ENCODE assay signal across 11 mouse cellular contexts in genomic region chr9:83325910-83326309, GRCm38 (mm10).
DNase-seq lines count a peak whose midpoint lies in the region; ATAC-seq and TF ChIP-seq lines count a peak whose summit lies in the region.
"Had no signal": no experiment of that assay in that cellular context is flagged by ENCODE, and none has a peak within 500 bp of the region (broad histone marks: within the 10 kb centered on the region; RNA-seq: fewer than 3 reads in every experiment).

No protein-coding gene starts in this region.

- peak overlapping the region; percentile 28 for H3K4me2 ChIP-seq in hindbrain, embryonic 16.5 days (ENCODE audit: low read length)
- H3K4me2 ChIP-seq: embryonic facial prominence, embryonic 15.5 days had no signal

- TF ChIP-seq CTCF in gastrocnemius, adult 2 months (IDR thresholded peaks at IDR 0.05) = no peak

- 13% methylated on average over 6 of the region's 6 CpGs for WGBS in hindbrain, embryonic 16.5 days
- WGBS in midbrain, embryonic 10.5 days = 17% methylated on average over 6 of the region's 6 CpGs

- H3K9ac ChIP-seq in hindbrain, embryonic 16.5 days (ENCODE audit: low read depth, low read length) = peak overlapping the region; percentile 47
- H3K9ac ChIP-seq: embryonic facial prominence, embryonic 15.5 days; liver, embryonic 14.5 days had no signal

- intact Hi-C loops in gastrocnemius, adult 2 months (cut with DNase I) = no loop called here

- no peaks in the 10 kb centered on the region for H3K27me3 ChIP-seq in hindbrain, embryonic 16.5 days (replicated peaks; ENCODE audit: control insufficient read depth, insufficient read depth, low read length)
- no peaks in the 10 kb centered on the region for H3K27me3 ChIP-seq in midbrain, embryonic 10.5 days (ENCODE audit: low read depth, poor library complexity, severe bottlenecking)
- H3K27me3 ChIP-seq: embryonic facial prominence, embryonic 15.5 days had no signal

- DNase-seq in layer of hippocampus, adult 11-12 months (ENCODE audit: low spot score) = peak; percentile 88
- no peak for DNase-seq in layer of hippocampus, adult 9-10 months (ENCODE audit: low spot score)
- peak; percentile 33 for DNase-seq in midbrain, embryonic 10.5 days (ENCODE audit: low spot score)
- peak; percentile 92 for DNase-seq in telencephalon, adult 2 months (ENCODE audit: low read depth, low spot score)
- DNase-seq in spleen, postnatal 14 days (ENCODE audit: low spot score in 2 of 2) = no peak
- no peak for DNase-seq in gastrocnemius, adult 2 months
- DNase-seq in urinary bladder, postnatal 10 days (ENCODE audit: low spot score) = no peak
- DNase-seq: thymus, postnatal 4 days had no signal

- no peaks in the 10 kb centered on the region for H3K9me3 ChIP-seq in hindbrain, embryonic 16.5 days (ENCODE audit: control insufficient read depth, low read length)
- no peaks in the 10 kb centered on the region for H3K9me3 ChIP-seq in midbrain, embryonic 10.5 days (replicated peaks)
- H3K9me3 ChIP-seq: embryonic facial prominence, embryonic 15.5 days had no signal

- no peaks in the 10 kb centered on the region for H3K36me3 ChIP-seq in hindbrain, embryonic 16.5 days (ENCODE audit: control insufficient read depth, insufficient read depth, low read length)
- no peaks in the 10 kb centered on the region for H3K36me3 ChIP-seq in midbrain, embryonic 10.5 days
- H3K36me3 ChIP-seq: embryonic facial prominence, embryonic 15.5 days had no signal

- H3K27ac ChIP-seq in hindbrain, embryonic 16.5 days (ENCODE audit: low read depth, low read length) = peak overlapping the region; percentile 74
- H3K27ac ChIP-seq in midbrain, embryonic 10.5 days (replicated peaks) = no peak overlapping the region
- H3K27ac ChIP-seq in gastrocnemius, adult 2 months = no peak overlapping the region
- H3K27ac ChIP-seq: embryonic facial prominence, embryonic 15.5 days; liver, embryonic 14.5 days had no signal

- peak; percentile 91 for ATAC-seq in hindbrain, embryonic 16.5 days

- H3K4me1 ChIP-seq in hindbrain, embryonic 16.5 days (ENCODE audit: control insufficient read depth, insufficient read depth, low read depth, low read length) = peaks cover 10% of the 10 kb centered on the region
- peaks cover 13% of the 10 kb centered on the region for H3K4me1 ChIP-seq in midbrain, embryonic 10.5 days

- no peak overlapping the region for H3K4me3 ChIP-seq in hindbrain, embryonic 16.5 days (ENCODE audit: low read length)
- no peak overlapping the region for H3K4me3 ChIP-seq in midbrain, embryonic 10.5 days
- no peak overlapping the region for H3K4me3 ChIP-seq in gastrocnemius, adult 2 months
- H3K4me3 ChIP-seq: embryonic facial prominence, embryonic 15.5 days had no signal

Comparison
In these comparisons a context has a peak if more than half of its experiments do, and no peak if none do; other contexts are left out.
1. DNase-seq: peak in layer of hippocampus, adult 11-12 months (single experiment), midbrain, embryonic 10.5 days (single experiment) and telencephalon, adult 2 months (single experiment); none in layer of hippocampus, adult 9-10 months (single experiment), spleen, postnatal 14 days (0 of 2), gastrocnemius, adult 2 months (single experiment) and urinary bladder, postnatal 10 days (single experiment).